Mouse (Mus musculus): ENCODE data around the gene Cep70.

- TF ChIP-seq CTCF (IDR thresholded peaks at IDR 0.05; ENCODE audit: extremely low read depth, insufficient read depth, low read length) (no peak), POLR2A (IDR thresholded peaks at IDR 0.05; ENCODE audit: extremely low read depth, insufficient read depth, low read length) (no peak)
These were observed 2.6 kb upstream of the Cep70 start for GRCm38 (mm10) chr9:99240571-99240970.
